Comparison of ENCODE assay signal across 19 mouse cellular contexts in genomic region chr4:153451516-153451915, GRCm38 (mm10). TPM values are rescaled to one million over a fixed set of nuclear protein-coding genes. Genes with fewer than 3 reads are reported as not detected.
"Had no signal": no experiment of that assay in that cellular context is flagged by ENCODE, and none has a peak within 500 bp of the region (broad histone marks: within the 10 kb centered on the region; RNA-seq: fewer than 3 reads in every experiment).

No protein-coding gene starts in this region.

- H3K4me3 ChIP-seq: lung, embryonic 15.5 days; midbrain, embryonic 13.5 days; midbrain, embryonic 15.5 days; neural tube, embryonic 13.5 days; neural tube, embryonic 15.5 days; stomach, embryonic 15.5 days had no signal

- H3K27ac ChIP-seq: lung, embryonic 15.5 days; macrophage; midbrain, embryonic 13.5 days; midbrain, embryonic 15.5 days; neural tube, embryonic 13.5 days; neural tube, embryonic 15.5 days; stomach, embryonic 15.5 days; stomach, postnatal 0 days had no signal

- DNase-seq: liver, postnatal 0 days; lung, adult 2 months; lung, postnatal 14 days; lung, postnatal 36 days; retina, postnatal 1 day; right cerebral cortex, adult 18-20 months; right cerebral cortex, postnatal 25 days; thymus, postnatal 14 days; thymus, postnatal 36 days had no signal

RNA-seq across cellular contexts. Expression of gene Ajap1, which starts 31.1 kb away (rescaled TPM):
- total RNA-seq: megakaryocyte progenitor cell, adult 5-6 weeks; monocyte, adult 5-6 weeks had no signal
